Mouse (Mus musculus) adrenal gland, postnatal 10 days (tissue): Measurements from ENCODE around the gene Mocs3. TPM values are rescaled to one million over a fixed set of nuclear protein-coding genes. Genes with fewer than 3 reads are reported as not detected.

Experiments used
- total RNA-seq, 2 experiments: library from RNA; stranded (reverse); gene quantifications; 2 replicates each; pipeline ENCODE4 v1.2.3; 2021

Mocs3 gene
- total RNA-seq, 2 experiments from 2014 or later: 10.1 to 15.2 TPM

Other genes with a start within 250 kb of the Mocs3 start
- gene Ripor3, start 220.0 kb upstream of the Mocs3 start, total RNA-seq: 1 to 10 TPM; 3.2 to 4.6 TPM
- 1 to 10 TPM; 2.1 to 2.3 TPM for gene Pard6b, start 149.6 kb upstream of the Mocs3 start, total RNA-seq
- 10 to 100 TPM; 47.6 to 66.2 TPM for gene Adnp, start 23.5 kb upstream of the Mocs3 start, total RNA-seq
- gene Gm20716, start 258 bp upstream of the Mocs3 start, total RNA-seq: 10 to 100 TPM; 21.9 to 24.6 TPM
- 100 to 1,000 TPM; 102 to 112 TPM for gene Dpm1, start within 50 bp of the Mocs3 start, total RNA-seq
- under 1 TPM in 1 of 2 experiments, not detected in 1; 0.06 TPM for gene Kcng1, start 51.1 kb downstream of the Mocs3 start, total RNA-seq